8 mouse cellular contexts compared by ENCODE assay signal in the genomic region with DNA sequence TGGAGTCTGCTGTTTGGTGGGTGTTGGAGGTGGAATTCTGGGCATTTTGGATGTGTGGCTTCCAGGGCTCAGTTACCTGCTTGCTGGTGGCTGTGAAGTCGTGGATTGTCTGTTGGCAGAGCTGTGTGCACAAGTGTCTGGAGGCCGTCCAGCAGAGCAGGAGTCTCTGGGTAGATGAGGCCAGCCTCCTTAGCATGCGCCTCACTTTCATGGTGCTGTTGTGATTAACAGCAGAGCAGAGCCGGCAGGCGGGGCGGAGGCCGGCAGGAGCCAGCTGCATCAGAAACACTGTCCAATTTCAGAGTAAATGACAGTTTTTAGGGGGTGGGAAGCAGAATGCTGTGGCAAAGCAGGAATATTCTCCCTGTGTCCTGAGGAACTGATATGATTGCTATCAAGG. TPM values are rescaled to one million over a fixed set of nuclear protein-coding genes. Genes with fewer than 3 reads are reported as not detected.
A peak's percentile ranks its signal among the peaks of the same experiment; 100 is the strongest.
DNase-seq lines count a peak whose midpoint lies in the region; ATAC-seq and TF ChIP-seq lines count a peak whose summit lies in the region.

No protein-coding gene starts in this region.

- no peaks in the 10 kb centered on the region; the same call in 1 of the 2 replicates for H3K36me3 ChIP-seq in stomach, embryonic 14.5 days (ENCODE audit: control insufficient read depth, insufficient read depth, low read length)
- H3K36me3 ChIP-seq in stomach, postnatal 0 days (ENCODE audit: control insufficient read depth, insufficient read depth, low read length): no peaks in the 10 kb centered on the region
- H3K36me3 ChIP-seq in intestine, embryonic 15.5 days: no peaks in the 10 kb centered on the region

- ATAC-seq in stomach, embryonic 14.5 days (ENCODE audit: insufficient number of reproducible peaks, insufficient read depth, low FRiP score, low read depth): no peak
- no peak for ATAC-seq in stomach, postnatal 0 days (ENCODE audit: low FRiP score, low TSS enrichment)
- no peak for ATAC-seq in intestine, embryonic 15.5 days
- ATAC-seq in megakaryocyte progenitor cell, adult 5-6 weeks (replicated peaks; ENCODE audit: poor library complexity): no peak

- no peak overlapping the region for H3K4me2 ChIP-seq in stomach, embryonic 14.5 days (replicated peaks; ENCODE audit: low read depth, low read length)
- no peak overlapping the region for H3K4me2 ChIP-seq in stomach, postnatal 0 days (replicated peaks; ENCODE audit: low read depth)
- H3K4me2 ChIP-seq in intestine, embryonic 15.5 days (replicated peaks): no peak overlapping the region

- H3K9me3 ChIP-seq in stomach, embryonic 14.5 days (ENCODE audit: control insufficient read depth, low read depth, low read length): no peaks in the 10 kb centered on the region
- no peaks in the 10 kb centered on the region for H3K9me3 ChIP-seq in stomach, postnatal 0 days (ENCODE audit: control insufficient read depth, low read length)
- no peaks in the 10 kb centered on the region for H3K9me3 ChIP-seq in intestine, embryonic 15.5 days

- no peaks in the 10 kb centered on the region for H3K27me3 ChIP-seq in stomach, embryonic 14.5 days (ENCODE audit: control insufficient read depth, insufficient read depth, low read length)
- H3K27me3 ChIP-seq in stomach, postnatal 0 days (ENCODE audit: control insufficient read depth, insufficient read depth, low read length): no peaks in the 10 kb centered on the region
- no peaks in the 10 kb centered on the region for H3K27me3 ChIP-seq in intestine, embryonic 15.5 days (replicated peaks)

- no peak overlapping the region for H3K4me3 ChIP-seq in stomach, embryonic 14.5 days (ENCODE audit: low read depth, low read length)
- no peak overlapping the region for H3K4me3 ChIP-seq in stomach, postnatal 0 days (ENCODE audit: low read depth, low read length)
- H3K4me3 ChIP-seq in intestine, embryonic 15.5 days (replicated peaks): no peak overlapping the region

- H3K4me1 ChIP-seq in stomach, embryonic 14.5 days (ENCODE audit: control insufficient read depth, insufficient read depth, low read length): peaks cover 31% of the 10 kb centered on the region
- peaks cover 3% of the 10 kb centered on the region; the same call in 1 of the 2 replicates for H3K4me1 ChIP-seq in stomach, postnatal 0 days (replicated peaks; ENCODE audit: control insufficient read depth, insufficient read depth)
- H3K4me1 ChIP-seq in intestine, embryonic 15.5 days (replicated peaks): peaks cover 44% of the 10 kb centered on the region

- peak; percentile 65 to 81 for DNase-seq in adrenal gland, adult (ENCODE audit: inconsistent age in 2 of 2, low spot score in 1 of 2)
- DNase-seq in adrenal gland, adult 8-10 months: no peak
- no peak for DNase-seq in stomach, postnatal 0 days (ENCODE audit: low spot score)
- DNase-seq in lung, postnatal 10 days: peak; percentile 36
- DNase-seq in thymus, postnatal 0 days (ENCODE audit: low spot score): no peak

- TF ChIP-seq EP300 in stomach, postnatal 0 days (optimal IDR thresholded peaks at IDR 0.05): no peak

- peak overlapping the region; percentile 15; the same call in 1 of the 2 replicates for H3K27ac ChIP-seq in stomach, embryonic 14.5 days (ENCODE audit: low read length)
- H3K27ac ChIP-seq in stomach, postnatal 0 days (replicated peaks): no peak overlapping the region
- peak overlapping the region; percentile 19 for H3K27ac ChIP-seq in intestine, embryonic 15.5 days

- no peak for TF ChIP-seq CTCF in stomach, postnatal 0 days (IDR thresholded peaks at IDR 0.05; ENCODE audit: low read depth)

- no peak overlapping the region for H3K9ac ChIP-seq in stomach, embryonic 14.5 days (replicated peaks; ENCODE audit: low read depth, low read length)
- no peak overlapping the region for H3K9ac ChIP-seq in stomach, postnatal 0 days (ENCODE audit: low read length)
- H3K9ac ChIP-seq in intestine, embryonic 15.5 days: no peak overlapping the region

- 44% methylated on average over 7 of the region's 7 CpGs for WGBS in stomach, embryonic 14.5 days
- WGBS in stomach, postnatal 0 days: 33% methylated on average over 7 of the region's 7 CpGs
- WGBS in intestine, embryonic 15.5 days: 30% methylated on average over 7 of the region's 7 CpGs

RNA-seq across cellular contexts. Expression of a gene that starts 47.6 kb away (rescaled TPM):
- 100 to 1,000 TPM; 102 to 114 (median 112) TPM for total RNA-seq in adrenal gland, adult 8-10 months (2022)
- polyA plus RNA-seq in stomach, embryonic 14.5 days (2014; fragmentation: Nextera tagmentation; extraction: Ambion mirVana): 110 and 111 TPM in 2 replicates
- polyA plus RNA-seq in stomach, postnatal 0 days (2015; fragmentation: Nextera tagmentation; extraction: Ambion mirVana): 52.6 and 54.6 TPM in 2 replicates
- polyA plus RNA-seq in intestine, embryonic 15.5 days (2015; fragmentation: Nextera tagmentation; extraction: Ambion mirVana): 103 and 115 TPM in 2 replicates
- total RNA-seq in megakaryocyte progenitor cell, adult 5-6 weeks (2015): 70.2 and 77.7 TPM in 2 replicates
- 60.2 and 60.6 TPM in 2 replicates for total RNA-seq in megakaryocyte progenitor cell, adult 5-6 weeks (2017)
- polyA plus RNA-seq in thymus, postnatal 0 days (2015; fragmentation: Nextera tagmentation; extraction: Ambion mirVana): 78.1 and 80.6 TPM in 2 replicates

RNA-seq across cellular contexts. Expression of a gene that starts 47.8 kb away (rescaled TPM):
- 10 to 100 TPM; 28.6 to 43.4 (median 29.7) TPM for total RNA-seq in adrenal gland, adult 8-10 months (2022)
- polyA plus RNA-seq in stomach, embryonic 14.5 days (2014; fragmentation: Nextera tagmentation; extraction: Ambion mirVana): 4.9 and 7.4 TPM in 2 replicates
- 5.6 and 6.2 TPM in 2 replicates for polyA plus RNA-seq in stomach, postnatal 0 days (2015; fragmentation: Nextera tagmentation; extraction: Ambion mirVana)
- polyA plus RNA-seq in intestine, embryonic 15.5 days (2015; fragmentation: Nextera tagmentation; extraction: Ambion mirVana): 6.1 and 6.6 TPM in 2 replicates
- 2.7 and 3.5 TPM in 2 replicates for total RNA-seq in megakaryocyte progenitor cell, adult 5-6 weeks (2015)
- 6.2 and 6.5 TPM in 2 replicates for total RNA-seq in megakaryocyte progenitor cell, adult 5-6 weeks (2017)
- polyA plus RNA-seq in thymus, postnatal 0 days (2015; fragmentation: Nextera tagmentation; extraction: Ambion mirVana): 5.0 and 5.3 TPM in 2 replicates

Comparison
In these comparisons a context has a peak if more than half of its experiments do, and no peak if none do; other contexts are left out.
1. DNase-seq: peak in adrenal gland, adult (2 of 2) and lung, postnatal 10 days (single experiment); none in adrenal gland, adult 8-10 months (single experiment), stomach, postnatal 0 days (single experiment) and thymus, postnatal 0 days (single experiment).